Mouse (Mus musculus): ENCODE data around the gene Alppl2. TPM values are rescaled to one million over a fixed set of nuclear protein-coding genes. Genes with fewer than 3 reads are reported as not detected.

Alppl2 gene
- polyA plus RNA-seq, 1 experiment from 2014 or later, result not detected

Other genes with a start within 250 kb of the Alppl2 start
- gene Alpi, start 11.7 kb upstream of the Alppl2 start, polyA plus RNA-seq (2014; fragmentation: Nextera tagmentation; extraction: Ambion mirVana), result not detected in 2 replicates
- not detected in 2 replicates for gene Akp3, start 35.0 kb upstream of the Alppl2 start, polyA plus RNA-seq (2014; fragmentation: Nextera tagmentation; extraction: Ambion mirVana)
- gene Ecel1, start 66.6 kb upstream of the Alppl2 start, polyA plus RNA-seq (2014; fragmentation: Nextera tagmentation; extraction: Ambion mirVana), result 10.0 and 14.7 TPM in 2 replicates
- 1.9 and 3.3 TPM in 2 replicates for gene Prss56, start 93.4 kb upstream of the Alppl2 start, polyA plus RNA-seq (2014; fragmentation: Nextera tagmentation; extraction: Ambion mirVana)
- 0.47 TPM in 1 of 2 replicates, not detected in the other for gene Chrnd, start 100.7 kb upstream of the Alppl2 start, polyA plus RNA-seq (2014; fragmentation: Nextera tagmentation; extraction: Ambion mirVana)
- gene Chrng, start 114.7 kb upstream of the Alppl2 start, polyA plus RNA-seq (2014; fragmentation: Nextera tagmentation; extraction: Ambion mirVana), result 0.73 and 1.0 TPM in 2 replicates
- gene Eif4e2, start 124.0 kb upstream of the Alppl2 start, polyA plus RNA-seq (2014; fragmentation: Nextera tagmentation; extraction: Ambion mirVana), result 132 and 134 TPM in 2 replicates
- 0.14 and 0.52 TPM in 2 replicates for gene Efhd1, start 174.4 kb upstream of the Alppl2 start, polyA plus RNA-seq (2014; fragmentation: Nextera tagmentation; extraction: Ambion mirVana)
- 53.5 and 68.2 TPM in 2 replicates for gene Gigyf2, start 237.1 kb upstream of the Alppl2 start, polyA plus RNA-seq (2014; fragmentation: Nextera tagmentation; extraction: Ambion mirVana)

All from hindbrain, embryonic 11.5 days (tissue).